Mouse (Mus musculus): ENCODE results near the gene Ece1. TPM values are rescaled to one million over a fixed set of nuclear protein-coding genes. Genes with fewer than 3 reads are reported as not detected.

Gene Ece1
- total and polyA plus RNA-seq, 3 experiments, result under 0.01 to 0.02 TPM; not detected in 1

- no peak for DNase-seq (ENCODE audit: low spot score)
- peaks cover 9% of the 10 kb centered on the region; the same call in 1 of the 2 replicates for H3K27me3 ChIP-seq (ENCODE audit: insufficient read depth, low read length)
- H3K9me3 ChIP-seq (replicated peaks), result no peaks in the 10 kb centered on the region
- ATAC-seq (ENCODE audit: extremely low read depth, insufficient number of reproducible peaks, low FRiP score, poor library complexity, severe bottlenecking), result no peak
- no peak overlapping the region for H3K4me3 ChIP-seq (ENCODE audit: low read depth, low read length)
- no peaks in the 10 kb centered on the region for H3K4me1 ChIP-seq (ENCODE audit: insufficient read depth, low read depth, low read length)
- H3K36me3 ChIP-seq (replicated peaks), result no peaks in the 10 kb centered on the region
- TF ChIP-seq GATA2 (IDR thresholded peaks at IDR 0.05; ENCODE audit: borderline replicate concordance, low read depth, low read length) (no peak), GATA1 (IDR thresholded peaks at IDR 0.05; ENCODE audit: borderline replicate concordance, low read length) (no peak), TAL1 (conservative IDR thresholded peaks at IDR 0.05; ENCODE audit: low read depth, low read length) (no peak), POLR2AphosphoS5 (IDR thresholded peaks at IDR 0.05; ENCODE audit: insufficient replicate concordance, low read depth, low read length) (no peak), CTCF (IDR thresholded peaks at IDR 0.05; ENCODE audit: low read depth, low read length) (no peak)
Observed at GRCm38 (mm10) chr4:137890596-137890995, 28.6 kb downstream of the Ece1 start.

- TF ChIP-seq CTCF (IDR thresholded peaks at IDR 0.05; ENCODE audit: low read depth, low read length) (no peak), GATA1 (IDR thresholded peaks at IDR 0.05; ENCODE audit: borderline replicate concordance, low read length) (no peak), GATA2 (IDR thresholded peaks at IDR 0.05; ENCODE audit: borderline replicate concordance, low read depth, low read length) (no peak), POLR2AphosphoS5 (IDR thresholded peaks at IDR 0.05; ENCODE audit: insufficient replicate concordance, low read depth, low read length) (no peak), TAL1 (conservative IDR thresholded peaks at IDR 0.05; ENCODE audit: low read depth, low read length) (no peak)
- DNase-seq (ENCODE audit: low spot score) (no peak), ATAC-seq (ENCODE audit: extremely low read depth, insufficient number of reproducible peaks, low FRiP score, poor library complexity, severe bottlenecking) (no peak)
- Histone ChIP-seq H3K36me3 (replicated peaks) (no peaks in the 10 kb centered on the region), H3K27me3 (ENCODE audit: insufficient read depth, low read length) (peaks cover 9% of the 10 kb centered on the region; the same call in 1 of the 2 replicates), H3K4me1 (ENCODE audit: insufficient read depth, low read depth, low read length) (no peaks in the 10 kb centered on the region), H3K9me3 (replicated peaks) (no peaks in the 10 kb centered on the region), H3K4me3 (ENCODE audit: low read depth, low read length) (no peak overlapping the region)
Observed at GRCm38 (mm10) chr4:137891553-137892145, 29.6 kb downstream of the Ece1 start.

DNA sequence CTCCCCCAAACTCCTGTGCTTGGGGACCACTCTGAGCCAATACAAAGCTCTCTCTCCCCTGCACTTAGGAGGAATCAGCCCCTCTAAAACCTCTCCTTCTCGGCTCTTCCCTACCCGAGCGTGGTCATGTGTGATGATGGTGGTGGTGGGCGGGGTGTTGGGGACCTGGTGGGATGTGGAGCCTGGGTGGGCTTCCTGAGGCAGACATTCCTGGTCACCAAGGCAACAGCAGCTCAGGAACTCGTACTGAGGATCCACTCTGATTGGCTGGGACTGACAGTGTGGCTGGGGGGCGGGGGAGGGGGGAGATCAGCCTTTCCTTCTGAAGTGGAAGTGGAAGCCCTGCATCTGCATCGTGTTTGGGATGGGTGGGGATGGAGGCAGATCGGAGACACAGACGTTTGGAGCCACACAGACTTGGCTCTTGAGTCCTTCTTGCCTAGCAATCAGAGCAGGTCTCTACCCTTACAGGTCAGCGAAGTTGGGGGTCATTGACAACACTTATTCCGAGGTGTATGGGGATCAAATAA is 30.7 kb downstream of the Ece1 start:
- ATAC-seq (ENCODE audit: extremely low read depth, insufficient number of reproducible peaks, low FRiP score, poor library complexity, severe bottlenecking) (no peak), DNase-seq (ENCODE audit: low spot score) (no peak)
- no peaks in the 10 kb centered on the region for H3K9me3 ChIP-seq (replicated peaks)
- H3K36me3 ChIP-seq (replicated peaks), result no peaks in the 10 kb centered on the region
- no peak overlapping the region for H3K4me3 ChIP-seq (ENCODE audit: low read depth, low read length)
- no peaks in the 10 kb centered on the region for H3K4me1 ChIP-seq (ENCODE audit: insufficient read depth, low read depth, low read length)
- H3K27me3 ChIP-seq (ENCODE audit: insufficient read depth, low read length), result peaks cover 14% of the 10 kb centered on the region; the same call in 1 of the 2 replicates
- no peak for TF ChIP-seq GATA1 (IDR thresholded peaks at IDR 0.05; ENCODE audit: borderline replicate concordance, low read length)

DNA sequence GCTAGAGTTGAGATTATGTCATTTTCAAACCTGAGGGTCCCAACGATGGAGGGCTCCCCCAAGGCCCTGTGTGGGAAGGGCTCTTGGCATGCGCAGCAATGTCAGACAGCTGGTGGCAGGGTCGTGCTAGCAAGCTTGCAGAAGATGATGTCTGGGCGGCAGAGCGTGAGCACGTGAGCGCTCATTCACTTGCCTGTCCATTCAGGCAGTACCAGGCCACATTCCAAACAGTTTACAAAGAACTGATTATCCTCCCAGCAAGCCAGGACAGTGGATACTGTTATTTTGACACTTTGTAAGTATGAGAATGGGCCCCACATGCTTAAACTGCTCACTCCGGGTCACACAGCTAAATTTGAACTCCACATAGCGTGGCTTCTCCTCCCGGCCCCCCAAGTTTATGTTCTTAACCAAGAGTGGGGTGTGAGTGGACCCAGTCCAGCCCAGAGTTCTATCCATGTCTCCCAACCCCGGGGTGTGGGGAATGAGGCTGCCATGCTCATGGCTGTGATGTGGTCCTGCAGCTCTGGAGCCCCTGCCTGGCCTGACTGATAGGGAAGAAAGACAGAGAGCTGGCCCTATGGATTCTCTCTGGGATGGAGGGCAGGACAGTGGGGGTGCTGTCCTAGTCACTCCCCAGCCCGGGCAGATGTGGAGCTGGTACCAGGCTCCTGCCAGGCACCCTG is 34.7 kb downstream of the Ece1 start:
- peaks cover 12% of the 10 kb centered on the region; the same call in 1 of the 2 replicates for H3K27me3 ChIP-seq (ENCODE audit: insufficient read depth, low read length)
- H3K9me3 ChIP-seq (replicated peaks), result no peaks in the 10 kb centered on the region
- ATAC-seq (ENCODE audit: extremely low read depth, insufficient number of reproducible peaks, low FRiP score, poor library complexity, severe bottlenecking), result no peak
- H3K36me3 ChIP-seq (replicated peaks), result no peaks in the 10 kb centered on the region
- no peak overlapping the region for H3K4me3 ChIP-seq (ENCODE audit: low read depth, low read length)
- no peaks in the 10 kb centered on the region for H3K4me1 ChIP-seq (ENCODE audit: insufficient read depth, low read depth, low read length)
- TF ChIP-seq GATA2 (IDR thresholded peaks at IDR 0.05; ENCODE audit: borderline replicate concordance, low read depth, low read length) (no peak), POLR2AphosphoS5 (IDR thresholded peaks at IDR 0.05; ENCODE audit: insufficient replicate concordance, low read depth, low read length) (no peak), TAL1 (conservative IDR thresholded peaks at IDR 0.05; ENCODE audit: low read depth, low read length) (no peak), CTCF (IDR thresholded peaks at IDR 0.05; ENCODE audit: low read depth, low read length) (no peak), GATA1 (IDR thresholded peaks at IDR 0.05; ENCODE audit: borderline replicate concordance, low read length) (no peak)
- DNase-seq (ENCODE audit: low spot score), result no peak

DNA sequence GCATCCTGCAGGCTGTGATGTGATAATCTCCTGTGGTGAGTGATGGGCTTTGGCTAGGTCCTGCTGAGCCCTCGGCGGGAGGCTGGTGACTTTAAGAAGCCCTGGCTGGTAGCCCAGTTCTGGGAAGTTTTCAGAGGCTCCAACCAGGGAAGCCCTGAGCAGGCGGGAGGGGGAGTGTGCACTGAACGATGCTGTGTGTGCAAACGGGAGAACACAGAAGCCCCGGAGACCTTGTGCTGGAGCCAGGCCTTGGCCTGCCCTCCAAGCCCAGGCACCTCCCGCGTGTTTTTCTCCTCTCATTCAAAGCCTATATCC is 35.2 kb downstream of the Ece1 start:
- ATAC-seq (ENCODE audit: extremely low read depth, insufficient number of reproducible peaks, low FRiP score, poor library complexity, severe bottlenecking) (no peak), DNase-seq (ENCODE audit: low spot score) (no peak)
- Histone ChIP-seq H3K36me3 (replicated peaks) (no peaks in the 10 kb centered on the region), H3K4me3 (ENCODE audit: low read depth, low read length) (no peak overlapping the region), H3K27me3 (ENCODE audit: insufficient read depth, low read length) (peaks cover 11% of the 10 kb centered on the region; the same call in 1 of the 2 replicates), H3K9me3 (replicated peaks) (no peaks in the 10 kb centered on the region), H3K4me1 (ENCODE audit: insufficient read depth, low read depth, low read length) (no peaks in the 10 kb centered on the region)
- no peak for TF ChIP-seq TAL1 (conservative IDR thresholded peaks at IDR 0.05; ENCODE audit: low read depth, low read length)
- no peak for TF ChIP-seq GATA2 (IDR thresholded peaks at IDR 0.05; ENCODE audit: borderline replicate concordance, low read depth, low read length)
- no peak for TF ChIP-seq GATA1 (IDR thresholded peaks at IDR 0.05; ENCODE audit: borderline replicate concordance, low read length)

- no peaks in the 10 kb centered on the region for H3K9me3 ChIP-seq (replicated peaks)
- no peaks in the 10 kb centered on the region for H3K4me1 ChIP-seq (ENCODE audit: insufficient read depth, low read depth, low read length)
- no peaks in the 10 kb centered on the region for H3K36me3 ChIP-seq (replicated peaks)
- DNase-seq (ENCODE audit: low spot score) (no peak), ATAC-seq (ENCODE audit: extremely low read depth, insufficient number of reproducible peaks, low FRiP score, poor library complexity, severe bottlenecking) (no peak)
- peaks cover 9% of the 10 kb centered on the region; the same call in 1 of the 2 replicates for H3K27me3 ChIP-seq (ENCODE audit: insufficient read depth, low read length)
- no peak overlapping the region for H3K4me3 ChIP-seq (ENCODE audit: low read depth, low read length)
- TF ChIP-seq CTCF (IDR thresholded peaks at IDR 0.05; ENCODE audit: low read depth, low read length) (no peak), GATA2 (IDR thresholded peaks at IDR 0.05; ENCODE audit: borderline replicate concordance, low read depth, low read length) (no peak), TAL1 (conservative IDR thresholded peaks at IDR 0.05; ENCODE audit: low read depth, low read length) (no peak), POLR2AphosphoS5 (IDR thresholded peaks at IDR 0.05; ENCODE audit: insufficient replicate concordance, low read depth, low read length) (no peak), GATA1 (IDR thresholded peaks at IDR 0.05; ENCODE audit: borderline replicate concordance, low read length) (no peak)
Observed at GRCm38 (mm10) chr4:137898490-137898889, 36.5 kb downstream of the Ece1 start.

Data from G1E (cell line).